Comparison of ENCODE assay signal across 8 mouse cellular contexts in genomic region chr13:36577916-36578568, GRCm38 (mm10).
DNase-seq lines count a peak whose midpoint lies in the region; ATAC-seq and TF ChIP-seq lines count a peak whose summit lies in the region.

No protein-coding gene starts in this region.

- intact Hi-C loops in heart, postnatal 10 days (cut with DNase I) = no loop called here

- no peak for TF ChIP-seq CTCF in brain, embryonic 14.5 days (IDR thresholded peaks at IDR 0.05; ENCODE audit: borderline replicate concordance, extremely low read depth, insufficient read depth, insufficient read length)
- no peak for TF ChIP-seq CTCF in liver, embryonic 14.5 days (IDR thresholded peaks at IDR 0.05; ENCODE audit: low read depth)

- no peak overlapping the region for H3K4me2 ChIP-seq in liver, embryonic 14.5 days (ENCODE audit: low read depth)

- no peak for TF ChIP-seq POLR2A in brain, embryonic 14.5 days (IDR thresholded peaks at IDR 0.05; ENCODE audit: borderline replicate concordance, extremely low read depth, insufficient read depth, insufficient read length, poor library complexity, severe bottlenecking)

- peak; percentile 13 for DNase-seq in embryo, embryonic 11 days
- DNase-seq in embryo, embryonic 10.5 days (ENCODE audit: low spot score) = no peak
- peak; percentile 17 for DNase-seq in brain, embryonic 14.5 days (ENCODE audit: low read depth)
- peak; percentile 8 to 23 for DNase-seq in heart, postnatal 10 days
- DNase-seq in liver, embryonic 14.5 days (ENCODE audit: low read depth in 3 of 3, low spot score in 3 of 3) = peak; percentile 6 to 10 (median 6)
- no peak for DNase-seq in frontal cortex, adult 2 months (ENCODE audit: extremely low spot score in 1 of 2, low spot score in 1 of 2)
- DNase-seq in gastrocnemius, postnatal 10 days = no peak
- no peak for DNase-seq in layer of hippocampus, adult 9-11 months

- H3K27me3 ChIP-seq in liver, embryonic 14.5 days (ENCODE audit: control insufficient read depth, insufficient read depth, low read length) = no peaks in the 10 kb centered on the region

- no peak for TF ChIP-seq EP300 in liver, embryonic 14.5 days (IDR thresholded peaks at IDR 0.05; ENCODE audit: low read depth)

- H3K36me3 ChIP-seq in liver, embryonic 14.5 days (replicated peaks; ENCODE audit: control insufficient read depth, insufficient read depth, low read depth) = no peaks in the 10 kb centered on the region

- H3K9ac ChIP-seq in liver, embryonic 14.5 days (replicated peaks) = no peak overlapping the region

- 31% methylated on average over 7 of the region's 7 CpGs for WGBS in liver, embryonic 14.5 days (ENCODE audit: insufficient replicate concordance)

- peak; percentile 61 for ATAC-seq in liver, embryonic 14.5 days (ENCODE audit: insufficient read depth)

- H3K9me3 ChIP-seq in liver, embryonic 14.5 days (ENCODE audit: control insufficient read depth, low read length) = no peaks in the 10 kb centered on the region

- no peak overlapping the region for H3K4me3 ChIP-seq in liver, embryonic 14.5 days (ENCODE audit: insufficient read depth in 1 of 2, low read depth in 2 of 2, low read length in 2 of 2)

- peaks cover 0 to 7% of the 10 kb centered on the region in 2 experiments; a peak in 2 of 4 replicates for H3K4me1 ChIP-seq in liver, embryonic 14.5 days (replicated peaks; ENCODE audit: control insufficient read depth in 2 of 2, insufficient read depth in 2 of 2, low read length in 1 of 2)

- peak overlapping the region; percentile 12; the same call in 1 of the 2 replicates for H3K27ac ChIP-seq in liver, embryonic 14.5 days

Comparison
In these comparisons a context has a peak if more than half of its experiments do, and no peak if none do; other contexts are left out.
1. DNase-seq: peak in embryo, embryonic 11 days (single experiment), brain, embryonic 14.5 days (single experiment), heart, postnatal 10 days (2 of 2) and liver, embryonic 14.5 days (3 of 3); none in embryo, embryonic 10.5 days (single experiment), frontal cortex, adult 2 months (0 of 2), gastrocnemius, postnatal 10 days (single experiment) and layer of hippocampus, adult 9-11 months (single experiment).